Mouse (Mus musculus) forebrain, embryonic 15.5 days (tissue): ENCODE results near the gene Ifitm10. TPM values are rescaled to one million over a fixed set of nuclear protein-coding genes. Genes with fewer than 3 reads are reported as not detected.
A peak's percentile ranks its signal among the peaks of the same experiment; 100 is the strongest.
"Not testable (repeated sequence)": the region's sequence is repeated elsewhere in the genome, so short reads cannot be mapped to it uniquely, and the experiment has no call there.

Experiments
- ATAC-seq: fragments of 200-750 bp; cut with Nextera tagmentation; replicated peaks from 2 replicates; pipeline ENCODE4 v1.8.0; 2017; ENCODE audit warnings: mild to moderate bottlenecking, moderate TSS enrichment, moderate library complexity
- H3K27ac ChIP-seq: fragments of 300-500 bp; sonication (generic); replicated peaks from 2 replicates; pipeline ENCODE4 v1.5.1; 2015; ENCODE audit warnings: mild to moderate bottlenecking, inconsistent platforms
- H3K27me3 ChIP-seq: fragments of 300-500 bp; sonication (generic); 2 replicates; pipeline ENCODE4 v1.6.1; 2015; ENCODE audit warnings: inconsistent platforms
- H3K36me3 ChIP-seq: fragments of 300-500 bp; sonication (generic); 2 replicates; pipeline ENCODE4 v1.6.1; 2015; ENCODE audit warnings: mild to moderate bottlenecking, inconsistent platforms
- H3K4me1 ChIP-seq: fragments of 300-500 bp; sonication (generic); 2 replicates; pipeline ENCODE4 v1.6.1; 2015; ENCODE audit warnings: inconsistent platforms
- H3K4me2 ChIP-seq: fragments of 300-500 bp; sonication (generic); replicated peaks from 2 replicates; pipeline ENCODE4 v1.6.1; 2015; ENCODE audit warnings: mild to moderate bottlenecking, inconsistent platforms
- H3K4me3 ChIP-seq: fragments of 300-500 bp; sonication (generic); 2 replicates; pipeline ENCODE4 v1.5.1; 2015; ENCODE audit warnings: mild to moderate bottlenecking, inconsistent platforms
- H3K9ac ChIP-seq: fragments of 300-500 bp; sonication (generic); replicated peaks from 2 replicates; pipeline ENCODE4 v1.6.1; 2015; ENCODE audit warnings: mild to moderate bottlenecking, inconsistent platforms
- H3K9me3 ChIP-seq: fragments of 300-500 bp; sonication (generic); 2 replicates; pipeline ENCODE4 v1.6.1; 2016; ENCODE audit warnings: inconsistent platforms
- WGBS: fragments of 180-500 bp; shearing (Covaris S2); methylation state at CpG from one replicate; pipeline ENCODE4 v1.1.7; 2015; ENCODE audit warnings: mixed read lengths; 5-methylcytosine and 5-hydroxymethylcytosine counted together
- polyA plus RNA-seq: library from polyadenylated mRNA; unstranded; fragments of >200 nt; fragmentation: Nextera tagmentation; extraction: Ambion mirVana; gene quantifications from 2 replicates; pipeline ENCODE4 v1.2.1, GENCODE M21; 2015

Gene Ifitm10
- polyA plus RNA-seq, 1 experiment from 2014 or later: 3.1 TPM

DNA sequence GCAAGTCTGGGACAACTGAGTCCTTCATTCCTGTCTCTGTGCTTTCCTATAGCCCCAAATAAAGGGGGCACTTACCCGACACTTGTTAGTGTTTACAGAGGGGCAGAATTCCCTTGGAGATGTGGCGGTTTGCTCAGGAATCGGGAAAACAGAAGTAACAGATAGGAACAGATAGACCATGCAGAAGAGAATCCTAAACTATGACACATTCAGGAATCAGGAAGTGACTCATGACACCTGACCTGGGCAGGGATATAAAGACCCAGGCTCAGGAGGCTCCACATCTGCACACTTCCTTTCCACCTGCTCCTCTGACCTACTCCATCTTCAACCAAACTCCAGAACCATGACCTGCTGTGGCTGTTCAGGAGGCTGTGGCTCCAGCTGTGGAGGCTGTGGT is 70.3 kb downstream of the Ifitm10 start, which contains the start of gene Krtap5-4:
Gene Krtap5-4, plus strand, starts transcription at position 301 of the 400 bp plus-strand sequence.
- H3K36me3 ChIP-seq: no peaks in the 10 kb centered on the region
- 71% methylated on average over 3 of the region's 3 CpGs for WGBS
- no peak within 1 kb of the TSS for H3K4me2 ChIP-seq
- no peaks in the 10 kb centered on the region for H3K9me3 ChIP-seq
- H3K4me3 ChIP-seq: no peak within 1 kb of the TSS
- H3K4me1 ChIP-seq: no peaks in the 10 kb centered on the region
- no peak for ATAC-seq
- H3K27me3 ChIP-seq: no peaks in the 10 kb centered on the region; the same call in 1 of the 2 replicates
- no peak within 1 kb of the TSS for H3K27ac ChIP-seq
- H3K9ac ChIP-seq: no peak within 1 kb of the TSS

DNA sequence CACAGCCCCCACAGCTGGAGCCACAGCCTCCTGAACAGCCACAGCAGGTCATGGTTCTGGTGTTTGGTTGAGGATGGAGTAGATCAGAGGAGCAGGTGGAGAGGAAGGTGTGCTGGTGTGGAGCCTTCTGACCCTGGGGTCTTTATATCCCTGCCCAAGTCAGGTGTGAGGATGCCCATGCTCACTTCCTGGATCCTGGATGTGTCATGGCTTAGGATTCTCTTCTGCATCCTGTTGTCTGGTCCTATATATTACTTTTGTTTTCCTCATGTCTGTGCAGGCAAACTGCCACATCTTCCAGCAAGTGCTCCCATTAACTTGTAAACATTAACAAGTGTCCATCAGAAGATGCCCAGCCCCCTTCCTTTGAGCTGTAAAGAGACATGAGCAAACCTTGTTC is 76.5 kb downstream of the Ifitm10 start, which contains the start of gene Krtap5-1:
Gene Krtap5-1, minus strand, starts transcription at position 101 of the 400 bp plus-strand sequence.
- H3K27ac ChIP-seq, H3K36me3 ChIP-seq, ATAC-seq, H3K9me3 ChIP-seq, H3K4me2 ChIP-seq, H3K9ac ChIP-seq, H3K27me3 ChIP-seq, H3K4me1 ChIP-seq, H3K4me3 ChIP-seq: not testable (repeated sequence)

GRCm38 (mm10) chr7:142296108-142296507 is 77.4 kb downstream of the Ifitm10 start:
- not testable (repeated sequence) for H3K4me3 ChIP-seq, H3K36me3 ChIP-seq, ATAC-seq, H3K9ac ChIP-seq, H3K27ac ChIP-seq, H3K4me2 ChIP-seq, H3K9me3 ChIP-seq, H3K27me3 ChIP-seq, H3K4me1 ChIP-seq
- 40% methylated on average over 4 of the region's 4 CpGs for WGBS

GRCm38 (mm10) chr7:142295418-142295817 is 78.1 kb downstream of the Ifitm10 start:
- Histone ChIP-seq H3K27ac (no peak overlapping the region), H3K27me3 (no peaks in the 10 kb centered on the region; the same call in 1 of the 2 replicates), H3K4me3 (no peak overlapping the region), H3K4me1 (no peaks in the 10 kb centered on the region), H3K4me2 (no peak overlapping the region), H3K9ac (no peak overlapping the region), H3K9me3 (no peaks in the 10 kb centered on the region), H3K36me3 (no peaks in the 10 kb centered on the region)
- no peak for ATAC-seq

- not testable (repeated sequence) for H3K4me2 ChIP-seq, H3K9me3 ChIP-seq, H3K4me3 ChIP-seq, H3K36me3 ChIP-seq, H3K27me3 ChIP-seq, ATAC-seq, H3K27ac ChIP-seq, H3K4me1 ChIP-seq, H3K9ac ChIP-seq
- WGBS: 3% methylated on average over 2 of the region's 2 CpGs
These were observed 79.7 kb downstream of the Ifitm10 start for GRCm38 (mm10) chr7:142293851-142294250.

DNA sequence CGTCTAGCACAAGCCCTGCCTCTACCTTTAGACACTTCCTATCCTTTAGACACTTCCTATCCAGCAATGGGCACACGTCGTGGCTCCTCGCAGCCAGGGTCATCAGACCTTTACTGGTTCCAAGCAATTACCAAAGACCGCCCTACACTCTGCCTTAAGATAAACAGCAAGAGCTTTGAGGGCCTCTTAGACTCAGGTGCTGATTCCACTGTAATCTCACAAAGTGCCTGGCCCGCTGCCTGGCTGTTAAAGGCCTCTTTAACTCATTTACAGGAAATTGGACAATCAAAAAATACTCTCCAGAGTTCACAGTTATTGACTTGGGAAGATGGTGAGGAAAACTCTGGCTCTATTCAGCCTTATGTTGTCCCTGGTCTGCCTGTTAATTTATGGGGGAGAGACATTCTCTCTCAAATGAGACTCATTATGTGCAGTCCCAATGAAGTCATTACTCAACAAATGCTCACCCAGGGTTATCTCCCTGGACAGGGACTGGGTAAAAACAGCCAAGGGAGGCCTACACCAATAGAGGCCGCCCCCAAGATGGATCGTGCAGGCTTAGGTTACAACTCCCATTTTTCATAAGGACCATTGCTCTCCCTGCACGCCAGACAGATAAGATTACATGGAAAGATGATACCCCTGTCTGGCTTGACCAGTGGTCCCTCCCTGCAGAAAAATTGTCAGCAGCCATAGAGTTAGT is 87.5 kb downstream of the Ifitm10 start:
- H3K4me3 ChIP-seq, H3K27ac ChIP-seq, ATAC-seq, H3K9ac ChIP-seq, H3K4me2 ChIP-seq, H3K36me3 ChIP-seq, H3K9me3 ChIP-seq: not testable (repeated sequence)
- H3K27me3 ChIP-seq: peaks cover 13% of the 10 kb centered on the region
- 85% methylated on average over 9 of the region's 9 CpGs for WGBS
- H3K4me1 ChIP-seq: peaks cover 15% of the 10 kb centered on the region

- peak overlapping the region; percentile 73 for H3K27ac ChIP-seq
- 21% methylated on average over 23 of the region's 23 CpGs for WGBS
- peak; percentile 76 for ATAC-seq
These were observed 88.3 kb downstream of the Ifitm10 start for GRCm38 (mm10) chr7:142285130-142285835.

DNA sequence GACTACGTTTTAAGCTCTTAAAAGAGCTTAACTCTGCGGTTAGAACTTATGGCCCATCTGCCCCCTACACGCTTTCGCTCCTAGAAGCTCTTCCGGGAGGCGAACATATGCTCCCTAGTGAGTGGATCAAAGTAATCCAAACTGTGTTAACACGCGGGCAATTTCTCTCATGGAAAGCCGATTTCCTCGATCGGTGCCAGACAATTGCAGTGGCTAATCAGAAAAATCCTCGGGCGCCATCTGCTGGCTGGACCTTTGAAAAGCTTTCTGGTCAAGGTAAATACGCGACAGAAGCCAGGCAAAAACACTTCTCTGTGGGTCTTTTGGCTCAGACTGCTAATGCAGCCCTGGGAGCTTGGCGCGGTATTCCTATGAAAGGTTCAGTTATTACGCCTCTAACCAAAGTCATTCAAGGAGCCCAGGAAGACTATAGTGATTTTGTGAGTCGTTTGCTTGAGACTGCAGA is 88.9 kb downstream of the Ifitm10 start:
- peak overlapping the region; percentile 58 for H3K9ac ChIP-seq
- peak; percentile 91 for ATAC-seq
- H3K27me3 ChIP-seq: peaks cover 13% of the 10 kb centered on the region
- H3K4me3 ChIP-seq: peak overlapping the region; percentile 63
- no peaks in the 10 kb centered on the region for H3K36me3 ChIP-seq
- WGBS: 0% methylated on average over 19 of the region's 19 CpGs
- H3K27ac ChIP-seq: peak overlapping the region; percentile 73
- H3K4me1 ChIP-seq: peaks cover 15% of the 10 kb centered on the region
- no peaks in the 10 kb centered on the region for H3K9me3 ChIP-seq
- peak overlapping the region; percentile 89 for H3K4me2 ChIP-seq

More at GRCm38 (mm10) chr7:142285130-142285835, 88.3 kb downstream of the Ifitm10 start:
- Histone ChIP-seq H3K36me3 (no peaks in the 10 kb centered on the region), H3K4me2 (peak overlapping the region; percentile 89), H3K27me3 (peaks cover 13% of the 10 kb centered on the region), H3K4me1 (peaks cover 15% of the 10 kb centered on the region), H3K9ac (peak overlapping the region; percentile 24; the same call in 1 of the 2 replicates), H3K9me3 (no peaks in the 10 kb centered on the region), H3K4me3 (peak overlapping the region; percentile 63)

GRCm38 (mm10) chr7:142284023-142284591 is 89.4 kb downstream of the Ifitm10 start:
- Histone ChIP-seq H3K4me3 (peak overlapping the region; percentile 63), H3K36me3 (no peaks in the 10 kb centered on the region), H3K27ac (peak overlapping the region; percentile 73), H3K9ac (peak overlapping the region; percentile 58), H3K4me2 (peak overlapping the region; percentile 89), H3K9me3 (no peaks in the 10 kb centered on the region), H3K4me1 (peaks cover 15% of the 10 kb centered on the region), H3K27me3 (peaks cover 13% of the 10 kb centered on the region)
- ATAC-seq: peak; percentile 75
- WGBS: under 1% methylated on average over 38 of the region's 38 CpGs

DNA sequence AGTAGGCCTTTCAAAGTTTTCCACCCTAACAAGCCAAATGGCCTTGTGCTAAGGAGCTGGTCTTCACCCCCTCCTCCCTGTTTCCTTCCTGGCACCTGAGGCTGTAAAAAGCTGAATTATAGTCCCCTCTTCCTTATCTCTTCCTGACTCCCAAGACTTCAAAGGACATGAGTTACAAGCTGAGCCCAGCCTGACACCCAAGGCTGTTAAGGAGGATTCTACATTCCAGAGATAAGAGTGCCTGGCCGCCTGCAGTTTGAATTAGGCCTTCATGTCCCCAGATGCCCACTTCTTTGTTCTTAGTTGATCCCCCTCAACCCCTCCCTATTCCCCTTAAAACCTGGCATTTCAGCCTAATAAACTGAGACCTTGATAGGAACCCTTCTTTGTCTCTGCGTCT is 90.7 kb downstream of the Ifitm10 start:
- 21% methylated on average over 2 of the region's 2 CpGs for WGBS
- H3K9ac ChIP-seq: not testable (repeated sequence)

GRCm38 (mm10) chr7:142279291-142279690 is 94.3 kb downstream of the Ifitm10 start:
- not testable (repeated sequence) for H3K27ac ChIP-seq, H3K9me3 ChIP-seq, H3K36me3 ChIP-seq, H3K4me1 ChIP-seq, H3K9ac ChIP-seq, ATAC-seq, H3K4me2 ChIP-seq, H3K4me3 ChIP-seq
- WGBS: 68% methylated on average over 1 of the region's 1 CpGs
- peaks cover 13% of the 10 kb centered on the region for H3K27me3 ChIP-seq

More for the DNA sequence above, 90.7 kb downstream of the Ifitm10 start:
- not testable (repeated sequence) for H3K36me3 ChIP-seq, H3K4me2 ChIP-seq, ATAC-seq, H3K4me3 ChIP-seq, H3K27ac ChIP-seq, H3K9me3 ChIP-seq
- H3K27me3 ChIP-seq: peaks cover 13% of the 10 kb centered on the region
- peaks cover 15% of the 10 kb centered on the region for H3K4me1 ChIP-seq

GRCm38 (mm10) chr7:142278183-142278582 is 95.4 kb downstream of the Ifitm10 start:
- not testable (repeated sequence) for H3K4me3 ChIP-seq, ATAC-seq

More at GRCm38 (mm10) chr7:142278183-142278582, 95.4 kb downstream of the Ifitm10 start:
- 0% methylated on average over 3 of the region's 3 CpGs for WGBS
- H3K9ac ChIP-seq, H3K4me2 ChIP-seq, H3K4me1 ChIP-seq, H3K36me3 ChIP-seq, H3K9me3 ChIP-seq, H3K27ac ChIP-seq: not testable (repeated sequence)
- peaks cover 12% of the 10 kb centered on the region for H3K27me3 ChIP-seq
